Mouse (Mus musculus) mature B cell (primary cell): ENCODE measurements around the gene Pir.

Experiments used
- in situ Hi-C: fragments of 300-500 bp; cut with MboI; formaldehyde crosslinking; loops from 2 replicates; pipeline ENCODE4 v1.14.3; 2019

Gene Pir

DNA sequence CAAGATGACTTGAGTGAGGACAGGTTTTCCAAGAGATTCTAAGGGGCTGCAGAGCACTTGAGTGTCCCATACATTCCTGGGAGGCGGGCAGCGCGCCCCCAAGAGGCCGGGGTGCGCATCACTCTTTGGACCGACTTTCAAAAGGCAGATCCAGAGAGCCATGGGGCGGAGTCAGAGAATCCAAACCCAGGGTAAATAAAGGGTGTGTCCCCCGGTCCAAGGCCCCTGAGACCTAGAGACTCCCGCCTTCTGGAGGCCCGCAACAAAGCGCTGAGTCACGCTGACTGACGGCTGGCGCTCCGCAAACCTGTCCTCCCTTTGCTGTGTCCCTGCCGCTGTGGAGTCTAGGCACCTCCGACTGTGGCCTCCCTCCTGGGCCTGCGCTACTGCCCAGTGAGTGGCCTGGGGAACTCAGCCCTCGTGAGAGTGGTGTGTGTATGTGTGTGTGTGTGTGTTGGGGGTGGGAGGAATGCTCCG is at the start of gene Pir:
Gene Pir, plus strand, starts transcription at position 87 of the 477 bp plus-strand sequence.
- in situ Hi-C loops, result no loop called here

DNA sequence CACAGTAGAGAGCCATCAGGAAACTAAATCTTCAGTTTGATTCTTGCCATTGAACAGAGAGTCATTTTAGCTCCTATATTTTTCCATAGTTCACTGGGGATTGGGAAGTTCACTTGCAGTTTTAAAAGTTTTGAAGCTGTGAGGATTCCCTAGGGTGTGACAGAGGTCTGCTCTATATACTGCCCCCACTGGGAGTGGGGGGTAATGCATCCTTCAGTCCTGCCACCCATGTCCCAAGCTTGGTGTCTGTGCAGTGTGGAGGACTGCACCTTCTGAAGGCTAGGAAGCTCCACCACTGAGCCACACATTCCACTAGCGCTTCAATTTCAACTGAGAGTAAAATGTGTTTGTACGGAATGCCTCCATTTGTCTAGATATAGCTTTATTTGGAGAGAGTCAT is 47.2 kb upstream of the Pir start:
- in situ Hi-C loops, result no loop called here

DNA sequence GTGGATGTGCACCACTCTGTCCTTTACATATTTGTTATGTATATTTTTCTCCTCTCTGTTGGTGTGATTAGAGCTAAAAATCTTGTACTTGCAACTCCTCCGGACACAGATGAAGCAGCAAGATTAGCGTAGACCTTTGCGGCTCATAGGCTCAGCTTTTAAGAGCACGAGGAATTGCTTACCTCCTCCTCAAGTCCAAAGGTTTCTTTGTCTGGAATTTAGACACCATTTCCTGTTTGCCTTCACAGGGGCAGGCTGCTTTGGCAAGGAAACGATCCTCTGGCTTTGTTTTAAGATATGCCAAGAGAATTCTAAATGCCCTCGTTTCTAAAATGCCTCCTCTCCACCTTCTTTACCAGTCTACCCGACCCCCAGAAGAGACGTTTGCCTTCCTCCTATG is 35.8 kb upstream of the Pir start:
- in situ Hi-C loops, result no loop called here

DNA sequence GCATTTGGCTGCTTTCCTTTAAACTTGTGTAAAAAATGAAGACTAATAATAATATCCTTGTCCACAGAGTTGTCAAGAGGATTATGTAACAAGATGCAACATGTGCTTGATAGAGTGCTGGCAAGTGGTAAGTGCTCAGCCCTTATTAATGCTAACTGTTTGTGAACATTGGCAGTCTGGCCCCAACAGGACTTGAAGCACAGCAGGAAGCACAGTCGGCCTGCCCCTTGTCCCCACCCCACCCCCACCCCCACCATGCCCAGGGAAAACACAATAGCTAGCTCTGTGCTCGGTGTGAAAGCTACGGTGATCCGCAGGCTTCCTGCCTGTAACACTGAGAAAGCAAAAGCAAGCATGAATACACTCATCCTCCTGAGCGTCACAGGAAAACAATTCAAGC is 23.5 kb upstream of the Pir start:
- in situ Hi-C loops, result no loop called here

DNA sequence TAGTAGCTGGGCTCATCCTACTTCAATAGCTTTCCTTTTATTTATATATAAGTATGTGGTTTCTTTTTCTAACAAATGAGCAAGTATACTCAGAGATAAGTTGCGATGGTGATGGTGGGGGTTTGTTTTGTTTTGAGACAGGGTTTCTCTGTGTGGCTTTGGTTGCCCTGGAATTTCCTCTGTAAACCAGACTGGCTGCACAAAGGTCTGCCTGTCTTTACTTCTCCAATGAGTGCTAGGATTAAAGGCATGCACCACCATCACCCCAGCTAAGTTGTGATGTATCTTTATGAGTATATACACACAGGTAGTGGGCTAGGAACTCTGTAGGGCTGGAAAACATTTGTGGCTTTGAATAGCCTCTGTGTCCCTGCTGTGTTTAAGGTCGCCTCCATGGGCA is 22.4 kb upstream of the Pir start:
- in situ Hi-C loops, result no loop called here

DNA sequence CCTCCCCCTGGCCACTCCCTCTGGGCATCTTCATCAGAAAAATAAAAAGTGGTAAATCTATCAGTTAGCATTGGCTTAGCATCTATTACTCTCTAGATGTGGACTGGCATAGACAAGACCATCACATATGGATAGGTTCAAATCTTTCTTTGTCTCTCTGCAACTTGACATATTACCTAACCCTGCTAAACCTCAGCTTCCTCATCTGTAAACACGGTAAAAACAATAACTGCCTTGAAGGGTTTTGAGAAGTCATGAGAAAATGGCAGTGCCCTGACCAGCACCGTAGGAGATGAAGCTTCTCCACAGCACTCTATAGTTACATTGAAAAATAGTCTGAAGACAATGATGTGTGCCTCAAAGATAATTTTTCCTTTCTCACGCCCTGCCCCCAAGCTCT is 12.6 kb upstream of the Pir start:
- in situ Hi-C loops, result no loop called here

DNA sequence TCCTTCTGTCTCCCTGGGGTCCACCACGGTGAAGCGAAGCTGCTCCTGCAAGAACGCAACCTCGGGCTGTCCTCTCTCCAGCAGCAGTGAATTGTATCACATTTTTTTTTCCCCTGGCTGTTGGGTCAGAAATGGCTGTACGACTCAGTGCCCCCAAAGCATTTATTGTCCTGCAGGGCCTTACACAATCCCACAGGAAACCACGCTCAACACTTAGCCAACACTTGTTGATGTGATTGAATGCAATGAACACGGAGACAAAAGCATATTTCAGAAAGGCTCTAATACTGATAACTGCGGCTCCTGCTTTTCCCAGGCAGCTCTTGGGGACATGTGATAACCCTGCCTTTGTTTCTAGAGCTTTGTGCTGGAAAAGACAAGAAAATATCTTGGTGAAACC is 11.1 kb upstream of the Pir start, which contains the start of gene Bmx:
Gene Bmx, minus strand, starts transcription at position 137 of the 400 bp plus-strand sequence.
- in situ Hi-C loops, result no loop called here

DNA sequence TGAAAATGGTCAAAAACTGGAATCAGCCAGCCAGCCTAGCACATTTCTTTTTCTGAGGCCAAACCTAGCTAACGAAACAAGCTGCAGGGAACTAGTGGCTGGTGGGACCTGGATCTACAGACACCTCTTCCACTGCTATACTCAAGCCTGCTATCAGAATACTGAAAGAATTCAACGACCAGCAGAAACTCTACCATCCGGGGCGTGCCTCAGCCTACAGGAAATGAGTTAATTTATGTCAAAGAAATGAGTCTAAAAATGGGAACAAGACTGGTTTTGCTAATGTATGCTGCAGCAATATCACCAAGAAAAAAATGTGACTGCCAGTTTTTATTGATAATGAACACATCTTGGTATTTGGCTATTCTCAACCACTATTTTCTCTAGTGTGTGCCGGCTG is 10.5 kb upstream of the Pir start:
- in situ Hi-C loops, result no loop called here

DNA sequence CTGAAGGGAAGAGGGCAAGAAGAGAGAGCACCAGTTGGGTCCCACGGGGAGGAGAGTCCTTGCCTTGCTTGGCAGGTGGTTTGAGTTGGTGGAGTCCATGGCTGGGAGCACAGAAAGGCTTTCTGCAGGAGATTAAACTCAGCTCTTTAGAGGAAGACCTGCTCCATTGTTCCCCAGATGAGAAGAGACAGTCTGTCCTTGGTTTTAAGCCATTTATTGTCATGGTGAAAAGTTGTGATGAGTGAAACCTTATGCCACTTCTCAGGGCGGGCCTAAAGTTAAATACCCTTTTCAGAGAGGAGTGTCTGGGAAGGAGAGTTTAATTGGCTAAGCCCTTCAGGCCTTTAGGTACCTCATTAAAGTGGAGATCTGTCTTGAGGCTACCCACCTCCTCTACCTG is 6.9 kb upstream of the Pir start:
- in situ Hi-C loops, result no loop called here

DNA sequence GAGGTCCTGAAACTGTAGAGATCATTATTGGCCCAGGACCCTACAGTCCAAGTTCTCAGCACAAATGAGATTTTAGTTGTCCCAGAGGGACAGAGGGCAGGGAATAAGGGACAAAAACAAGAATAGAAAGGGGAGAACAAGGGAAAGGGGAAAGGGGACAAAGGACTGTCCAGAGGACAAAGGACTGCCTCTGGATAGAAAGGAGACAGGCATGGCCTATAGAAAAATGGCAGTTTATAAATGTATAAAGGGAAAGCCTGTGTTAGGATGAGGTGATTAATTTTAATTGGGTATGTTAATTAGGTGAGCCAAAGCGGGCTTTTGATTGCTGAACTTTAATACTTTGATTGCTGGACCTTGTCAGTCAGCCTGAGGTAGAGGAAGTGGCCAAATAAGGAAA is 4.3 kb upstream of the Pir start:
- in situ Hi-C loops, result no loop called here

DNA sequence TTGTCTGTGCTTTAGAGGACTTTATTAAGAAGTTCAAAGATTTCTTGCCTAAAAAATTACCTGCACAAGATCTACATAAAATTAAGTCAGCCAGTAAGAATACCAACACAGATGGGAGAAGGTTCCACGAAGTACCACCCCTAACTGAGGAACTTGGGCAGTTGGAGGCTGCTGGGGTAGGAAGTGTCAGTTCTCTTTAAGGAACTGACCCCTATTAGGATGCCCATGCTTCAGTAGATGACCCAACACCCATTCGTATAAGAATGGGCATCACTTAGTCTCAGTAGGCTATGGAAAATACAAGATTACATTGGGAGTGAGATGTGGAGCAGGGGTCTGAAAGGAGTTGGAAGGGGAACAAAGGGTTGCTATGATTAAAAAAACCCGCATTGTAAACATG is 1.4 kb downstream of the Pir start:
- in situ Hi-C loops, result no loop called here

DNA sequence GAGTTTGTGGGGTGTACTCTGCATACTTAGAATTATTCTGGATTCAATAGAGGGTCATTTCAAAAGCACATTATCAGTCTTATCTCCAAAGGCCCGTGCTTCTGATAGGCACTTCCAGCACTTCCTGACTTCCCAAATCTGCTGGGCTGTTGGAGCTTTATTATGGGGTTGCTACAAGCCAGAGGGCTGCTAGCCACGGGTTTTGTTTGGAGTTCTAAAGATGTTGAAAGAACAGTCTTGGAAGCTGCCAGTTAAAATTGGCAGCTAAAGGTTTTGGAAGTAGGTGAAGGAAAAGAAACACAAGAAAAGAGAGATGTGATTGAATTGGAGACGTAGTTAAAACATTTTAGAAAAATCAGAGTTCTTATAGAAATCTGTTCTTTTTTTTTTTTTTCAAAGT is 6.4 kb downstream of the Pir start:
- in situ Hi-C loops, result no loop called here

DNA sequence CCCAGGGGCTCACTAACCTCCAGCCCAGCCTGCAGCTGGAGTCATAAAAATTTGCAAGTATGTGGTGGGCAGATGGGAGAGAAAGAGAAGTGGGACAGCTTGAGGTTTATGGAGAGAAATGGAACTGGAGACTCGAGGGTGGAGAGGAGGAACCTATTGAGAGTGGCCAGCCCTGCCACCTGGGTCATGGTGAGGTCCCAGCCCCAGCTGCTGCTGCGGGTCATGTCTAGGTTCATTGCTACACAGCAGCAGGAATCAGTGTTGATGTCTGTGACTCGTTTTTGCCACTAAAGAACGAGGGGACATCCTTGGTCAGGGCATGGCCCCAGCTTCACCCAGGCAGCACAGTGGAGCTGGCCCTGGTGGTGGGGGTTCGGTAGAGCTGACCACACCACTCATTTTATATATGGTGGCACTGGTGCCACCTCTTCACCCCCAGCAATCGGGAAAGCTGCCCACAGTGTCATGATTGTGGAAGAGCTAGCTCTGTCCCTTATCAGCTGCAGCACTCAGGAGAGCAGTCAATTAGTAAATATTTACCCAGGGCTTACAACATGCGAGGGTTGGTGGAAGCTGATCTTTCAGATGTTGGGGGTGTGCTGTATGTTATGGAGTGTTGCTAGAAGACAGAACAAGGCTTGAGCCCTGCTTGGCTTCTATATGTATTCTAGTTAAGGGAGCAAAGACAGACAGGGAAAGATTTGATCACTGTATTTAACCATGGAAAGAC is 11.9 kb downstream of the Pir start:
- in situ Hi-C loops, result no loop called here

DNA sequence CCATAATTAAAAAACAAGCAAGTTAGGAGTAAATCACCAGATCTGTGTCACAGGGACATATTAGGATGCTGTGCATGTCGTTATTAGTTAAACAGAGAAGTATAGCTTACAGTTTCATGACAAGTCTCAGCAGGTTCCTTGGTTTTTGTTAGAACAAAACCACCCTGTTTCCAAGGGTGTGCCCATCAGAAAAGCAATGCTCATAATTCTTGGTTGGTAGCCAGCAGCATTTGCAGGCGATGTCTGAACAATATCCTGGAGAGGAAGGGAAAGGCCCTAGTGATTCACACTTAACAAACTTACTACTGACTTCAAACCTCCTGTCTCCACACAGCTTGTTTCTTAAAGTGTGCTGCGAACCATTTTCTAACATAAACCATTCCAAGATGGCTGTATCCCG is 14.6 kb downstream of the Pir start:
- in situ Hi-C loops, result no loop called here

DNA sequence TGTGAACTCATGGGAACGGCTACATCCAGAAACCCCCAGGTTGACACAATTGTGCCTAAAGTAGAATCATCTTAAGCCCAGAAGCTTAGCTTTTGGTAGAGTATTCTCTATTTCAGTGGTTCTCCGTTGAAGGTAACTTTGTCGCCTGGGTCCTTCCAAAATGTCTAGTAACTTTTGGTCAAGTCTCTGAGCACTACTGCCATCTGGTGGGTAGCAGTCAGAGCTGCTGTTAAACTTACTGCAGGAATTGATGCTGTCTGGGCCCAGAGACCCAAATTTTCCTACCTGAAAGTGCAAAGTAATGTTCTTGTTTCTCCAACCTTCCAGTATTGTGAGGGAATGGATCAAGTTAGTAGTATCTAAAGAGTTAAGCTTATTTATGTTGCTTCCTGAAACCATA is 17.9 kb downstream of the Pir start:
- in situ Hi-C loops, result no loop called here

DNA sequence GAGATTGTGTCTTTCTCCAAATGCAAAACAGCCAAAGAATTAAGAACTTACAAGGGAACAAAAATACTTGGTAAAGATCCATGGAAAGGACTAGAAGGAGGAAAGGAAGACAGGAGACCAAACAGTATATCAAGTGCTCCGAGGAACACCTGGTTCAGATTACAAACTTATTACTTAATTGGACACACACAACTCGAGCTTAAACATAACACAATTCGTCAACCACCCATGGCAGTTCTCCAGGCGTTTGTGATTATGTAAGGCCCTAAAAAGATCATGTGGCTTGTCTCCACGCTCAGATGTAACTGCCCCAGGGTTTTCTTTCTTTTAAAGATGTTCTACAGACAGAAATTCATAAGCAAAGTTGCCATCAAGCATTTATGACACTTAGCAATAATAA is 22.0 kb downstream of the Pir start:
- in situ Hi-C loops, result loop anchor here (10.0 kb wide), 1 partner anchor 106 kb away; no protein-coding TSS in a partner anchor

DNA sequence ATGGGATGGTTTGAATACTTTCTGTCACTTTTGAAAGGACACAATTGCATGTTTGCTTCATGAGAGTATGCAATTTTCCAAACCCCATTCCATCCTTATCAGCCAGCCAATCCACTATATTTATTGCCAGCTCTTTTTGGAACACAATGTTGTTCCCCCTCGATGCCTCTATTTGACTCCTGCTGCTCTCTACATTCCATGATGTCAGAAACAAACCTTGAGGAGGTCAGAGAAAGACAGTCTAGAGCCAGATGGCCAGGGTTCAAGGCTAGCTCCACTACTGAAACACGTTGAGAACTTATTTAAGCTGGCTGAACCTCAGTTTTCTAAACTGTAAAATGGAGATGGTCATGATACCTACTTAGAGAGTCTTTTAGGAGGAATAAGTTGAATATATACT is 37.1 kb downstream of the Pir start:
- in situ Hi-C loops, result no loop called here

DNA sequence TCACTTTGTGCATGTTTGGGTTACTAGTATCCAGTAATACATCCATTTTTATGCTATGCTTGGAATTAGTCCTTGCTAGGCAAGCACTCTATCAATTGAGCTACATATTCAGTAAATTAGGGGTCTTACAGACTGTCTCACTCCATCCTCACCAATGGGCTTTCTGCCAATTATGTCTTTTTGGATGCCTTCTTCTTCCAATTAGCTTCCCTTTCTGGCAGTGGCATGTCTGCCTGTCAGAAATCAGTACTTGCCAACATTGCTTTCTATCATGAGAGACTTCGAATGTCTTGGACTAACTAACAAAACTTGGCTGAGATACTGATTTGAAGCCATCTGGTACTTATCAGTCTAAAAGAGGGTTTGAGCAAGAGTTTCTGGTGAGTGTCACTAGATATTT is 44.7 kb downstream of the Pir start:
- in situ Hi-C loops, result no loop called here

DNA sequence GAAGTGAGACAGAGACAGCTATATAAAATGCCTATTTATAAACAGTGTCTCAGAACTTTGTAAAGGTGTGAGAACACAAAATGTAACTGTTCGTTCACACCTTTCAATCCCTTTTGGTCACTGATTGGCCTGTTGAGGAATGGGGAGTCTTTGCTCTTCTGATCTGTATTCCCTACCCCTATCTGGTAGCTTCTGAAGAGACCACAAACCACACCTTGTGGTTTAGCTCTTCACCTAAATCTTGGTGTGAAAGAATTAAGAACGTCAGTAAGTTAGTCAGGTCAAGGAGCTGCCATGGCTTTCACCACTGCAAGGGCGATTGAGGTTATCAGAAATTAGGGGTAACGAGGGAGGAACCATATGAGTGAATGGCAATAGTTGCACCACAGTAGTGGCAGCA is 49.4 kb downstream of the Pir start:
- in situ Hi-C loops, result no loop called here

DNA sequence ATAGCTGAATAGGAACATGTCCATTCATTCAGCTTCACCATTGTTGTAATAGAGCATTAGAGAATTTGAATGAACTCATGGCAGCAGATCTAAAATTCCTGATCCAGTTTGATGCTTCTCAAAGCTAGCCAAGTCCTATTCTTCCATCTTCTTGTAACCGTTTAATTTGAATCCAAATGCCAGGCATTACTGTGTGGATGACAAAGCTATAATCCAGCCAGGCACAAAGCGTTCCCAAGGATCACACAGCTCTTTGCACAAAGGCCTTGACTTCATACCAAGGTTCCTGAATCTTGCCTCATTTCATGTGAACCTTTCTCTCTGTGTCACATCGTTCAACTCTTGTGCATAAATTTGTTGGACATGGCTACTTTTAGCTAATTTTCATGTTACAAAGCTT is 50.9 kb downstream of the Pir start:
- in situ Hi-C loops, result no loop called here

DNA sequence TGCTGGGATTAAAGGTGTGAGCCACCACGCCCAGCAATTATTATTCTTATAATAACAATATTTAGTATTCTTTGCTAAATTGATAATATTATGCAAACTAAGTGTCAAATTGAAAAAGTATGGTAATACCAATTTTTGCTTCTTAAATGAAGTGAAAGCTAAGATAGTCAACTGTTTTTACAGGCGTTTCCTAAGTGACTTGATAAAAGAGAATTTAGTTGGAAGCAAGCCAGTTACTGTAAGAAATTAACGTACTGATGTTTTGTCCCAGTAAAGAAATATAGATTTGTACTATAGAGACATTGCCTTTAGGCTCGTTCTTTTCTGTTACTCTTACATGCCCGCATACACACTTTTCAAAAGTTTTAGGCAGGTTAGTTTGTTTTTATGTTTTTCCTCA is 53.3 kb downstream of the Pir start:
- in situ Hi-C loops, result no loop called here

DNA sequence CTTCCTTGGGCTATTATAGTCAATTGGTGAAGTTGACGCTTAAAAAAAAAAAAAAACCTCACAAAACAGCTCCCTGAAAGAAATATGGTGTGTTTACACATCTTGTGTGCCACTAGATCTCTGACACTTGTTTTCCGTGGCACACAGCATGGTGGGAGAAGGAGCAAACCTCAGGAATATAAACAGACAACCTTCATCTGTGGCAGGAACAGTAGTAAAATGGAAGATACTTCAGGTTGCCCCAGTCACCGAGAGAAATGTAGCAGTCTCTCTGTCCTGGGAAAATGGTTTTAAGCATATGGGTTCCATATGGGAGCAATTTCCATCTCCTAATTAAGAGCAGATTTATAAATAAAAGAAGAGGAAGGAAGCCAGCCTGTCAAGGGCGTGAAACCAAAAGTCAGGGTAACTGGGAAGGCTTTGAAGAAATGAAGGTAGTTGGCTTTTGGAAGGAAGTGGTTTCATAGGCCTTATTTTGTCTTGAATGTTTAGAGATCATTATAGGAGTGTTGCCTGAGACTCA is 54.3 kb downstream of the Pir start:
- in situ Hi-C loops, result no loop called here

DNA sequence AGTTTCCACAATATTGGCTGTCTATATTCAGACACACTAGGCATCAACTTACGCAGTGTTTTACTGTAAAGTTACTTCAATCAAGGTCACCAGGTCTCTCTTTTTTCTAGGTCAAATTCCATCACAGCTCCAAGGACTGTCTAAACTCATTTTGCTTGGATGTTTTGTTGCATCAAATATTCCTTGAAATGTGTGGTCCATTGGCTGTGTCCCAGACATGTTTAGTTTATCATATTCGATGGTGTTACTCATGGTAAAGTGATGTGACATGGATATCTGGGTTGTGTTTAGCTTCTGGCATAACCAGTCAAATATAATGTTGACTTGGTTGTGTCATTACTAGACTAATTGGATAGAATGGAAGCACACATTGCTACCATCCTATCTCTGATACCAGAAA is 61.2 kb downstream of the Pir start:
- in situ Hi-C loops, result no loop called here

DNA sequence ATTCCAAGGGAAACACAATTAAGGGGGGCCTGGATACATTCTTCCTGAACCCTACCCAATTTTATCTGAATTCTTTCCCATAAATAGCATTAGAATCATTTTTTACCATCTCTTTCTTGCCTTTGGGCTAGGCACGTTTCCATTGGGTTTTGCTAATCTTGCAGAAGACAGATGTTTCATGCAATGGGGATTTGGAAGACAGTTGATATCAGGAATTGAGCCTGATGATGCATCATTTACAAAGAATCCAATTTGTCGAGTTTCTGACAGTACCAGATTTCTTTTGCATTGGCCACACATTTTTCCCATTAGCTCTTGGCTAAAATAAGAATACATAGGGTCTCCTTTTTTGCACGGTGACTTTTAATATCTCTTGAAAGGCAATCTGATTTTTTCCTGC is 61.6 kb downstream of the Pir start:
- in situ Hi-C loops, result no loop called here
